Mouse (Mus musculus): ENCODE results near the gene Fbxw7.

GRCm38 (mm10) chr3:84926140-84926539 lies 111.1 kb downstream of the Fbxw7 start:
- TF ChIP-seq POLR2A (IDR thresholded peaks at IDR 0.05; ENCODE audit: extremely low read depth, insufficient read depth, low read length) (no peak), CTCF (IDR thresholded peaks at IDR 0.05; ENCODE audit: extremely low read depth, insufficient read depth, low read length) (no peak)
